Mouse (Mus musculus) MEL (cell line): ENCODE results near the gene Polr3b. TPM values are rescaled to one million over a fixed set of nuclear protein-coding genes. Genes with fewer than 3 reads are reported as not detected.

Experiments
- DNase-seq: peaks from one replicate; pipeline ENCODE4 v3.0.0; 2011; ENCODE audit warnings: low read depth, low spot score
- H3K27ac ChIP-seq: 2 replicates; pipeline ENCODE4 v1.5.1; 2012; ENCODE audit warnings: low read depth, mild to moderate bottlenecking, control low read depth, low read length, moderate library complexity; ENCODE audit not compliant: control insufficient read depth
- H3K27me3 ChIP-seq, 2 experiments: fragments of 150-350 bp in 1 of 2; sonication (generic) in 1 of 2; 2 replicates each; pipeline ENCODE4 v1.6.1; 2012; ENCODE audit warnings: low read length in 2 of 2, mild to moderate bottlenecking in 2 of 2, improper control_type of control experiment in 1 of 2, moderate library complexity in 1 of 2; ENCODE audit not compliant: insufficient read depth in 2 of 2, control insufficient read depth in 1 of 2
- H3K36me3 ChIP-seq, 2 experiments: 2 replicates each; pipeline ENCODE4 v1.6.1; 2012 to 2014; ENCODE audit warnings: low read length in 2 of 2, improper control_type of control experiment in 1 of 2, inconsistent platforms in 1 of 2, mild to moderate bottlenecking in 1 of 2; ENCODE audit not compliant: insufficient read depth in 2 of 2, control insufficient read depth in 1 of 2
- H3K4me1 ChIP-seq, 2 experiments: fragments of 150-350 bp in 1 of 2; sonication (generic) in 1 of 2; 2 replicates each; pipeline ENCODE4 v1.6.1; 2012; ENCODE audit warnings: low read length in 2 of 2, improper control_type of control experiment in 1 of 2, mild to moderate bottlenecking in 1 of 2; ENCODE audit not compliant: insufficient read depth in 2 of 2, control insufficient read depth in 1 of 2
- H3K4me3 ChIP-seq, 2 experiments: fragments of 150-350 bp in 1 of 2; sonication (generic) in 1 of 2; 2 replicates each; pipeline ENCODE4 v1.5.1; 2012; ENCODE audit warnings: low read depth in 2 of 2, low read length in 2 of 2, mild to moderate bottlenecking in 2 of 2, moderate library complexity in 2 of 2, control low read depth in 1 of 2, improper control_type of control experiment in 1 of 2; ENCODE audit not compliant: control insufficient read depth in 1 of 2, insufficient read depth in 1 of 2
- H3K79me2 ChIP-seq: 2 replicates; pipeline ENCODE4 v1.6.1; 2012; ENCODE audit warnings: mild to moderate bottlenecking, low read length, moderate library complexity; ENCODE audit not compliant: control insufficient read depth, poor library complexity, insufficient read depth
- H3K9ac ChIP-seq: 2 replicates; pipeline ENCODE4 v1.6.1; 2012; ENCODE audit warnings: low read depth, mild to moderate bottlenecking, control low read depth, low read length, moderate library complexity; ENCODE audit not compliant: control insufficient read depth, poor library complexity, severe bottlenecking
- H3K9me3 ChIP-seq: fragments of 150-350 bp; sonication (generic); replicated peaks from 2 replicates; pipeline ENCODE4 v1.6.1; 2012; ENCODE audit warnings: mild to moderate bottlenecking, low read length, improper control_type of control experiment, moderate library complexity; ENCODE audit not compliant: insufficient read depth
- BHLHE40 ChIP-seq: IDR thresholded peaks from 2 replicates; pipeline ENCODE4 v1.6.1; 2012; ENCODE audit warnings: low read depth, mild to moderate bottlenecking, inconsistent platforms, low read length, improper control_type of control experiment, borderline replicate concordance
- CHD1 ChIP-seq: IDR thresholded peaks from 2 replicates; pipeline ENCODE4 v1.6.1; 2012; ENCODE audit warnings: low read depth, mild to moderate bottlenecking, inconsistent platforms, low read length, improper control_type of control experiment
- CTCF ChIP-seq, 3 experiments: IDR thresholded peaks in 2 of 3; conservative IDR thresholded peaks in 1 of 3; 2 replicates each; pipeline ENCODE4 v1.5.1; 2011 to 2012; ENCODE audit warnings: low read length in 3 of 3, low read depth in 2 of 3, mild to moderate bottlenecking in 2 of 3, improper control_type of control experiment in 1 of 3, inconsistent platforms in 1 of 3, mixed read lengths in 1 of 3, moderate library complexity in 1 of 3; ENCODE audit not compliant: control insufficient read depth in 1 of 3, insufficient read depth in 1 of 3, poor library complexity in 1 of 3, severe bottlenecking in 1 of 3
- E2F4 ChIP-seq: IDR thresholded peaks from 2 replicates; pipeline ENCODE4 v1.6.1; 2011; ENCODE audit warnings: low read depth, low read length, improper control_type of control experiment, borderline replicate concordance
- ELF1 ChIP-seq: IDR thresholded peaks from 2 replicates; pipeline ENCODE4 v1.6.1; 2014; ENCODE audit warnings: low read depth, mild to moderate bottlenecking, inconsistent platforms, low read length, improper control_type of control experiment, moderate library complexity
- EP300 ChIP-seq, 2 experiments: IDR thresholded peaks; 2 replicates each; pipeline ENCODE4 v1.6.1; 2011; ENCODE audit warnings: improper control_type of control experiment in 2 of 2, low read length in 2 of 2, low read depth in 1 of 2, mild to moderate bottlenecking in 1 of 2
- ETS1 ChIP-seq: IDR thresholded peaks from 2 replicates; pipeline ENCODE4 v1.6.1; 2012; ENCODE audit warnings: low read depth, mild to moderate bottlenecking, inconsistent platforms, low read length, improper control_type of control experiment, moderate library complexity
- GABPA ChIP-seq: IDR thresholded peaks from 2 replicates; pipeline ENCODE4 v1.6.1; 2012; ENCODE audit warnings: low read depth, mild to moderate bottlenecking, inconsistent platforms, low read length, improper control_type of control experiment, moderate library complexity
- HCFC1 ChIP-seq: IDR thresholded peaks from 2 replicates; pipeline ENCODE4 v1.6.1; 2012; ENCODE audit warnings: low read depth, mild to moderate bottlenecking, inconsistent platforms, low read length, improper control_type of control experiment, moderate library complexity
- KAT2A ChIP-seq: conservative IDR thresholded peaks from 2 replicates; pipeline ENCODE4 v1.6.1; 2012; ENCODE audit warnings: low read depth, low read length, improper control_type of control experiment, inconsistent platforms
- MAX ChIP-seq: IDR thresholded peaks from 2 replicates; pipeline ENCODE4 v1.6.1; 2011; ENCODE audit warnings: low read length, improper control_type of control experiment
- MAZ ChIP-seq: IDR thresholded peaks from 2 replicates; pipeline ENCODE4 v1.6.1; 2012; ENCODE audit warnings: low read depth, mild to moderate bottlenecking, inconsistent platforms, low read length, improper control_type of control experiment
- MEF2A ChIP-seq: IDR thresholded peaks from 2 replicates; pipeline ENCODE4 v1.6.1; 2014; ENCODE audit warnings: low read depth, mild to moderate bottlenecking, inconsistent platforms, low read length, improper control_type of control experiment; ENCODE audit not compliant: poor library complexity, insufficient replicate concordance, severe bottlenecking; ENCODE audit errors: extremely low read depth
- MXI1 ChIP-seq: IDR thresholded peaks from 2 replicates; pipeline ENCODE4 v1.6.1; 2011; ENCODE audit warnings: mild to moderate bottlenecking, low read depth, low read length, improper control_type of control experiment
- MYB ChIP-seq: IDR thresholded peaks from 2 replicates; pipeline ENCODE4 v1.6.1; 2011; ENCODE audit warnings: mild to moderate bottlenecking, low read depth, low read length, improper control_type of control experiment
- MYC ChIP-seq: IDR thresholded peaks from 2 replicates; pipeline ENCODE4 v1.6.1; 2011; ENCODE audit warnings: low read depth, mild to moderate bottlenecking, low read length, improper control_type of control experiment, moderate library complexity
- NELFE ChIP-seq: IDR thresholded peaks from 2 replicates; pipeline ENCODE4 v1.6.1; 2011; ENCODE audit warnings: low read depth, low read length, improper control_type of control experiment
- POLR2A ChIP-seq, 2 experiments: IDR thresholded peaks; 2 replicates each; pipeline ENCODE4 v1.6.1; 2011 to 2012; ENCODE audit warnings: low read length in 2 of 2, mild to moderate bottlenecking in 2 of 2, control low read depth in 1 of 2, improper control_type of control experiment in 1 of 2, low read depth in 1 of 2, moderate library complexity in 1 of 2; ENCODE audit not compliant: control insufficient read depth in 1 of 2, insufficient read depth in 1 of 2, poor library complexity in 1 of 2
- POLR2AphosphoS2 ChIP-seq: IDR thresholded peaks from 2 replicates; pipeline ENCODE4 v1.6.1; 2011; ENCODE audit warnings: low read length, improper control_type of control experiment
- POLR2AphosphoS5 ChIP-seq: IDR thresholded peaks from 2 replicates; pipeline ENCODE4 v1.6.1; 2012; ENCODE audit warnings: low read depth, borderline replicate concordance, mild to moderate bottlenecking, inconsistent platforms, low read length, moderate library complexity, mixed read lengths
- RCOR1 ChIP-seq: IDR thresholded peaks from 2 replicates; pipeline ENCODE4 v1.6.1; 2012; ENCODE audit warnings: low read depth, mild to moderate bottlenecking, inconsistent platforms, low read length, improper control_type of control experiment
- SIN3A ChIP-seq: IDR thresholded peaks from 2 replicates; pipeline ENCODE4 v1.6.1; 2012; ENCODE audit warnings: low read length, improper control_type of control experiment, inconsistent platforms
- SMC3 ChIP-seq: IDR thresholded peaks from 2 replicates; pipeline ENCODE4 v1.6.1; 2011; ENCODE audit warnings: low read depth, low read length, improper control_type of control experiment
- TAL1 ChIP-seq: IDR thresholded peaks from 2 replicates; pipeline ENCODE4 v1.6.1; 2012; ENCODE audit warnings: mild to moderate bottlenecking, inconsistent platforms, low read length, moderate library complexity, mixed read lengths
- TCF12 ChIP-seq: IDR thresholded peaks from 2 replicates; pipeline ENCODE4 v1.6.1; 2014; ENCODE audit warnings: low read depth, mild to moderate bottlenecking, inconsistent platforms, low read length, improper control_type of control experiment, moderate library complexity
- UBTF ChIP-seq: IDR thresholded peaks from 2 replicates; pipeline ENCODE4 v1.6.1; 2012; ENCODE audit warnings: low read depth, mild to moderate bottlenecking, inconsistent platforms, low read length, improper control_type of control experiment, moderate library complexity, borderline replicate concordance; ENCODE audit not compliant: insufficient read depth
- USF2 ChIP-seq, 2 experiments: IDR thresholded peaks; 2 replicates each; pipeline ENCODE4 v1.6.1; 2011 to 2012; ENCODE audit warnings: improper control_type of control experiment in 2 of 2, low read length in 2 of 2, borderline replicate concordance in 1 of 2, inconsistent platforms in 1 of 2, low read depth in 1 of 2, mild to moderate bottlenecking in 1 of 2; ENCODE audit not compliant: insufficient read depth in 1 of 2
- ZC3H11A ChIP-seq: IDR thresholded peaks from 2 replicates; pipeline ENCODE4 v1.6.1; 2012; ENCODE audit warnings: low read depth, mild to moderate bottlenecking, inconsistent platforms, low read length, improper control_type of control experiment
- ZMIZ1 ChIP-seq: IDR thresholded peaks from 2 replicates; pipeline ENCODE4 v1.6.1; 2012; ENCODE audit warnings: low read depth, mild to moderate bottlenecking, inconsistent platforms, low read length, improper control_type of control experiment, moderate library complexity
- ZNF384 ChIP-seq: IDR thresholded peaks from 2 replicates; pipeline ENCODE4 v1.6.1; 2012; ENCODE audit warnings: low read depth, mild to moderate bottlenecking, inconsistent platforms, low read length, improper control_type of control experiment
- polyA plus RNA-seq, 2 experiments: library from polyadenylated mRNA; stranded (reverse) in 1 of 2; unstranded in 1 of 2; fragments of >175 nt in 1 of 2; fragments of >200 nt in 1 of 2; gene quantifications; 2 replicates each; pipeline versions ENCODE4 v1.2.1 to v1.2.4; 2012; ENCODE audit warnings: low replicate concordance in 2 of 2, low read depth in 1 of 2; ENCODE audit not compliant: insufficient read length in 2 of 2, insufficient read depth in 1 of 2, missing spikeins in 1 of 2
- total RNA-seq: library from RNA; depleted of rRNA; stranded (reverse); fragments of 300-350 nt; gene quantifications from 2 replicates; pipeline ENCODE4 v1.2.3, GENCODE M21; 2012

Polr3b gene
- total and polyA plus RNA-seq, 3 experiments, result 19.8 to 24.2 TPM; not detected in 1

DNA sequence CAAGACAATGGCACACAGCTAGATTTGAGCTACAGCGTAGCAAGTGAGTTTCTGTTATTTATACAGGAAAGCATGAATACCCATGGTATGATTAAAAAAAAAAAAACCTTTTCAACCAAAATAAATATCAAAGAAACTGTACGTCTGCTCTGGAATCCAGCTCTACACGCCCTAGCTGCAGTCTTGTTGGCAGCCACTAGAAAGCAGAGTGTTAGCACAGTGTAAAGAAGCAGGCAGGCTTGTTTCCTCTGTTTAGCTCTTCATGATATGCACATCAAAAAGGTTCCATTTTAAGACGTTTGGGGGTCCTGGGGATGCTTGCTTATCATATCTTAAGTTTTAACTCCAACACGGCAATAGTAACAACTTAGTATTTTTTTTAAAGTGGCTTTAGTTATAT, 89.8 kb downstream of the Polr3b start:
- no peak overlapping the region for H3K9ac ChIP-seq
- TF ChIP-seq POLR2AphosphoS2, result no peak
- no peak for TF ChIP-seq MEF2A
- no peak for TF ChIP-seq EP300 (IDR thresholded peaks at IDR 0.05; ENCODE audit: low read depth in 1 of 2, low read length in 2 of 2)
- TF ChIP-seq MYB, result no peak
- TF ChIP-seq HCFC1, result no peak
- TF ChIP-seq E2F4, result no peak
- TF ChIP-seq MYC, result no peak
- TF ChIP-seq SMC3, result no peak
- TF ChIP-seq ZC3H11A, result no peak
- TF ChIP-seq MAX, result no peak
- TF ChIP-seq SIN3A, result no peak
- TF ChIP-seq GABPA, result no peak
- no peak for TF ChIP-seq CTCF (IDR thresholded peaks at IDR 0.05 in 2 of 3, conservative IDR thresholded peaks at IDR 0.05 in 1 of 3; ENCODE audit: control insufficient read depth in 1 of 3, insufficient read depth in 1 of 3, low read depth in 2 of 3, low read length in 3 of 3, poor library complexity in 1 of 3, severe bottlenecking in 1 of 3)
- TF ChIP-seq TAL1, result no peak
- no peak for TF ChIP-seq ZMIZ1
- TF ChIP-seq BHLHE40, result no peak
- TF ChIP-seq ZNF384, result no peak
- no peak for TF ChIP-seq USF2 (IDR thresholded peaks at IDR 0.05; ENCODE audit: borderline replicate concordance in 1 of 2, insufficient read depth in 1 of 2, low read depth in 1 of 2, low read length in 2 of 2)
- no peak for TF ChIP-seq CHD1
- TF ChIP-seq, all 39 proteins: peak for 0
- DNase-seq, result no peak
- Histone ChIP-seq H3K79me2 (no peaks in the 10 kb centered on the region), H3K4me3 (no peak overlapping the region), H3K4me1 (no peaks in the 10 kb centered on the region), H3K9me3 (no peaks in the 10 kb centered on the region), H3K36me3 (peaks cover 0 to 3% of the 10 kb centered on the region in 2 experiments; a peak in 1 of 4 replicates), H3K27ac (no peak overlapping the region), H3K27me3 (no peaks in the 10 kb centered on the region)

DNA sequence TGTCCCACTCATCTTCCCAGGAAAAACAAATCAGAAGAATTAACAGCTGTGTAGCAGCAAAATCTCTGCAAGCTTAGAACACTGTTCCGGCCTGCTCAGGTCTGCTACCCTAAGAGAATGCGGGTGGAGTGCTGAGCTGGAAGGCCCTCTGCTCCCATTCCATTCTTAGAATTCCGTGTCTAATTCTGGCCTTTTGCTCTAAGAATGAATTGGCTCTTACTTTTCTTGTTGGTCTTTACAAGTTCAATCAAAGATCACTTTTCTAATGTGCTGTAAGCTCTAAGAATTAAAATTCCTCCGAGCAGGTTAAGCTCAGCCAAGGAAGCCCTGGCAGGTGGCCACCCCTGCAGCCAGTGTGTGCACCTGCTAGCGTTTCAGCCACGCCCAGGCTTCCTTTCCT, 90.4 kb downstream of the Polr3b start:
- no peaks in the 10 kb centered on the region for H3K4me1 ChIP-seq
- H3K9ac ChIP-seq, result no peak overlapping the region
- no peaks in the 10 kb centered on the region for H3K79me2 ChIP-seq
- peaks cover 0 to 3% of the 10 kb centered on the region in 2 experiments; a peak in 1 of 4 replicates for H3K36me3 ChIP-seq
- TF ChIP-seq CHD1, result no peak
- no peak for TF ChIP-seq BHLHE40
- no peak for TF ChIP-seq UBTF
- no peak for TF ChIP-seq RCOR1
- no peak for TF ChIP-seq MYC
- no peak for TF ChIP-seq MAZ
- no peak for TF ChIP-seq SMC3
- TF ChIP-seq ELF1, result no peak
- TF ChIP-seq POLR2A (IDR thresholded peaks at IDR 0.05; ENCODE audit: control insufficient read depth in 1 of 2, insufficient read depth in 1 of 2, low read depth in 1 of 2, low read length in 2 of 2, poor library complexity in 1 of 2), result no peak
- TF ChIP-seq POLR2AphosphoS5, result no peak
- no peak for TF ChIP-seq KAT2A
- no peak for TF ChIP-seq ZMIZ1
- no peak for TF ChIP-seq TCF12
- no peak for TF ChIP-seq MXI1
- no peak for TF ChIP-seq ETS1
- TF ChIP-seq NELFE, result no peak
- no peak overlapping the region for H3K27ac ChIP-seq
- no peaks in the 10 kb centered on the region for H3K9me3 ChIP-seq
- H3K4me3 ChIP-seq, result no peak overlapping the region
- DNase-seq, result no peak
- H3K27me3 ChIP-seq, result no peaks in the 10 kb centered on the region
